Mouse (Mus musculus): ENCODE data around the gene Klf13. TPM values are rescaled to one million over a fixed set of nuclear protein-coding genes. Genes with fewer than 3 reads are reported as not detected.
A peak's percentile ranks its signal among the peaks of the same experiment; 100 is the strongest.

Klf13 gene
- polyA plus RNA-seq, 1 experiment from 2014 or later = 14.1 TPM

GRCm38 (mm10) chr7:63873880-63874279 lies 64.8 kb downstream of the Klf13 start:
- WGBS (ENCODE audit: insufficient replicate concordance) = 44% methylated on average over 12 of the region's 12 CpGs
- Histone ChIP-seq H3K4me1 (replicated peaks) (peaks cover 10% of the 10 kb centered on the region), H3K27ac (no peak overlapping the region), H3K36me3 (no peaks in the 10 kb centered on the region), H3K27me3 (peaks cover 6% of the 10 kb centered on the region; the same call in 1 of the 2 replicates), H3K9me3 (replicated peaks) (no peaks in the 10 kb centered on the region), H3K4me2 (no peak overlapping the region), H3K9ac (no peak overlapping the region), H3K4me3 (replicated peaks) (no peak overlapping the region)
- no peak for ATAC-seq (ENCODE audit: low read depth)
- DNase-seq = no peak

GRCm38 (mm10) chr7:63871698-63872097 lies 67.0 kb downstream of the Klf13 start:
- H3K4me1 ChIP-seq (replicated peaks) = 0 out of 2 replicates have a peak, but pooled peaks cover 6% of the 10 kb centered on the region
- H3K27me3 ChIP-seq = peaks cover 6% of the 10 kb centered on the region; the same call in 1 of the 2 replicates
- H3K9ac ChIP-seq = no peak overlapping the region
- DNase-seq (no peak), ATAC-seq (ENCODE audit: low read depth) (no peak)
- H3K4me3 ChIP-seq (replicated peaks) = no peak overlapping the region
- no peaks in the 10 kb centered on the region for H3K9me3 ChIP-seq (replicated peaks)
- H3K36me3 ChIP-seq = no peaks in the 10 kb centered on the region
- no peak overlapping the region for H3K27ac ChIP-seq
- H3K4me2 ChIP-seq = no peak overlapping the region
- 56% methylated on average over 6 of the region's 6 CpGs for WGBS (ENCODE audit: insufficient replicate concordance)

- H3K4me1 ChIP-seq (replicated peaks) = 0 out of 2 replicates have a peak, but pooled peaks cover 3% of the 10 kb centered on the region
- no peak overlapping the region for H3K4me2 ChIP-seq
- no peak overlapping the region for H3K9ac ChIP-seq
- no peak overlapping the region for H3K27ac ChIP-seq
- no peak for ATAC-seq (ENCODE audit: low read depth)
- no peak overlapping the region for H3K4me3 ChIP-seq (replicated peaks)
- no peak for DNase-seq
- 32% methylated on average over 6 of the region's 6 CpGs for WGBS (ENCODE audit: insufficient replicate concordance)
- no peaks in the 10 kb centered on the region for H3K9me3 ChIP-seq (replicated peaks)
- H3K36me3 ChIP-seq = no peaks in the 10 kb centered on the region
- no peaks in the 10 kb centered on the region for H3K27me3 ChIP-seq
These were observed 70.3 kb downstream of the Klf13 start for GRCm38 (mm10) chr7:63868356-63868918.

GRCm38 (mm10) chr7:63865911-63866310 lies 72.8 kb downstream of the Klf13 start:
- DNase-seq (no peak), ATAC-seq (ENCODE audit: low read depth) (no peak)
- Histone ChIP-seq H3K27ac (no peak overlapping the region), H3K27me3 (no peaks in the 10 kb centered on the region), H3K36me3 (no peaks in the 10 kb centered on the region), H3K9me3 (replicated peaks) (no peaks in the 10 kb centered on the region), H3K9ac (no peak overlapping the region), H3K4me2 (no peak overlapping the region), H3K4me3 (replicated peaks) (no peak overlapping the region), H3K4me1 (replicated peaks) (0 out of 2 replicates have a peak, but pooled peaks cover 3% of the 10 kb centered on the region)
- WGBS (ENCODE audit: insufficient replicate concordance) = 75% methylated on average over 4 of the region's 4 CpGs

GRCm38 (mm10) chr7:63863046-63863445 lies 75.7 kb downstream of the Klf13 start:
- no peaks in the 10 kb centered on the region for H3K36me3 ChIP-seq
- no peak overlapping the region for H3K27ac ChIP-seq
- ATAC-seq (ENCODE audit: low read depth) (no peak), DNase-seq (no peak)
- no peak overlapping the region for H3K9ac ChIP-seq
- H3K4me3 ChIP-seq (replicated peaks) = no peak overlapping the region
- WGBS (ENCODE audit: insufficient replicate concordance) = 39% methylated on average over 1 of the region's 1 CpGs
- H3K27me3 ChIP-seq = no peaks in the 10 kb centered on the region
- no peak overlapping the region for H3K4me2 ChIP-seq
- H3K9me3 ChIP-seq (replicated peaks) = no peaks in the 10 kb centered on the region
- peaks cover 7% of the 10 kb centered on the region for H3K4me1 ChIP-seq (replicated peaks)

GRCm38 (mm10) chr7:63861123-63861522 lies 77.6 kb downstream of the Klf13 start:
- H3K36me3 ChIP-seq = no peaks in the 10 kb centered on the region
- no peak overlapping the region for H3K4me2 ChIP-seq
- no peak for DNase-seq
- H3K9ac ChIP-seq = no peak overlapping the region
- 68% methylated on average over 6 of the region's 6 CpGs for WGBS (ENCODE audit: insufficient replicate concordance)
- no peak for ATAC-seq (ENCODE audit: low read depth)
- no peaks in the 10 kb centered on the region for H3K9me3 ChIP-seq (replicated peaks)
- peaks cover 7% of the 10 kb centered on the region for H3K4me1 ChIP-seq (replicated peaks)
- no peak overlapping the region for H3K4me3 ChIP-seq (replicated peaks)
- no peaks in the 10 kb centered on the region for H3K27me3 ChIP-seq
- H3K27ac ChIP-seq = no peak overlapping the region

GRCm38 (mm10) chr7:63858571-63859152 lies 80.1 kb downstream of the Klf13 start:
- H3K4me2 ChIP-seq = peak overlapping the region; percentile 70
- no peaks in the 10 kb centered on the region for H3K9me3 ChIP-seq (replicated peaks)
- no peak overlapping the region for H3K27ac ChIP-seq
- H3K27me3 ChIP-seq = no peaks in the 10 kb centered on the region
- H3K4me3 ChIP-seq (replicated peaks) = peak overlapping the region; percentile 56
- peak; percentile 78 for ATAC-seq (ENCODE audit: low read depth)
- peak overlapping the region; percentile 57 for H3K9ac ChIP-seq
- H3K4me1 ChIP-seq (replicated peaks) = peaks cover 7% of the 10 kb centered on the region
- WGBS (ENCODE audit: insufficient replicate concordance) = 5% methylated on average over 22 of the region's 22 CpGs
- no peaks in the 10 kb centered on the region for H3K36me3 ChIP-seq
- peak; percentile 62 for DNase-seq

- peaks cover 7% of the 10 kb centered on the region for H3K4me1 ChIP-seq (replicated peaks)
- H3K4me2 ChIP-seq = no peak overlapping the region
- H3K27me3 ChIP-seq = no peaks in the 10 kb centered on the region
- H3K27ac ChIP-seq = no peak overlapping the region
- 79% methylated on average over 17 of the region's 17 CpGs for WGBS (ENCODE audit: insufficient replicate concordance)
- DNase-seq (no peak), ATAC-seq (ENCODE audit: low read depth) (no peak)
- no peak overlapping the region for H3K4me3 ChIP-seq (replicated peaks)
- no peaks in the 10 kb centered on the region for H3K36me3 ChIP-seq
- H3K9me3 ChIP-seq (replicated peaks) = no peaks in the 10 kb centered on the region
- no peak overlapping the region for H3K9ac ChIP-seq
These were observed 80.8 kb downstream of the Klf13 start for GRCm38 (mm10) chr7:63857771-63858417.

GRCm38 (mm10) chr7:63855283-63855682 lies 83.4 kb downstream of the Klf13 start:
- no peak overlapping the region for H3K4me2 ChIP-seq
- peaks cover 7% of the 10 kb centered on the region for H3K4me1 ChIP-seq (replicated peaks)
- no peak overlapping the region for H3K4me3 ChIP-seq (replicated peaks)
- no peaks in the 10 kb centered on the region for H3K9me3 ChIP-seq (replicated peaks)
- no peak overlapping the region for H3K27ac ChIP-seq
- H3K9ac ChIP-seq = no peak overlapping the region
- H3K36me3 ChIP-seq = no peaks in the 10 kb centered on the region
- WGBS (ENCODE audit: insufficient replicate concordance) = 44% methylated on average over 4 of the region's 4 CpGs
- DNase-seq (peak; percentile 49), ATAC-seq (ENCODE audit: low read depth) (no peak)
- H3K27me3 ChIP-seq = no peaks in the 10 kb centered on the region

- Histone ChIP-seq H3K36me3 (no peaks in the 10 kb centered on the region), H3K4me1 (replicated peaks) (no peaks in the 10 kb centered on the region), H3K27ac (no peak overlapping the region), H3K9ac (no peak overlapping the region), H3K27me3 (peaks cover 3% of the 10 kb centered on the region; the same call in 1 of the 2 replicates), H3K9me3 (replicated peaks) (no peaks in the 10 kb centered on the region), H3K4me2 (no peak overlapping the region), H3K4me3 (replicated peaks) (no peak overlapping the region)
- DNase-seq (no peak), ATAC-seq (ENCODE audit: low read depth) (no peak)
- WGBS (ENCODE audit: insufficient replicate concordance) = 32% methylated on average over 7 of the region's 7 CpGs
These were observed 86.7 kb downstream of the Klf13 start for GRCm38 (mm10) chr7:63851841-63852533.

Data from liver, embryonic 13.5 days (tissue).